Mouse (Mus musculus) frontal cortex, postnatal 10 days (tissue): ENCODE measurements around the gene Ngdn.
A peak's percentile ranks its signal among the peaks of the same experiment; 100 is the strongest.
"Not testable (repeated sequence)": the region's sequence is repeated elsewhere in the genome, so short reads cannot be mapped to it uniquely, and the experiment has no call there.

ENCODE experiments used
- DNase-seq, 2 experiments: peaks; one replicate each; pipeline ENCODE4 v3.0.0; 2022; ENCODE audit warnings: low spot score in 2 of 2, mixed read lengths in 1 of 2

Ngdn gene

GRCm38 (mm10) chr14:55029034-55029698, 13.9 kb downstream of the Ngdn start:
- DNase-seq: no peak

- DNase-seq: no peak
Observed at GRCm38 (mm10) chr14:55032695-55033225, 17.5 kb downstream of the Ngdn start.

- not testable (repeated sequence) for DNase-seq
Observed at GRCm38 (mm10) chr14:55043694-55044093, 28.4 kb downstream of the Ngdn start.

- DNase-seq: no peak
Observed at GRCm38 (mm10) chr14:55047971-55048531, 32.8 kb downstream of the Ngdn start.

- peak; percentile 81 to 85 for DNase-seq
Observed at GRCm38 (mm10) chr14:55052496-55052895, 37.2 kb downstream of the Ngdn start.

- no peak for DNase-seq
Observed at GRCm38 (mm10) chr14:55053050-55053449, 37.8 kb downstream of the Ngdn start.

GRCm38 (mm10) chr14:55053708-55054190, 38.5 kb downstream of the Ngdn start:
- peak; percentile 79 to 85 for DNase-seq

- DNase-seq: no peak
Observed at GRCm38 (mm10) chr14:55054191-55054749, 39.0 kb downstream of the Ngdn start.

GRCm38 (mm10) chr14:55055167-55055834, 40.0 kb downstream of the Ngdn start:
- peak; percentile 83 to 85 for DNase-seq

- no peak for DNase-seq
Observed at GRCm38 (mm10) chr14:55059009-55059408, 43.8 kb downstream of the Ngdn start.

- DNase-seq: no peak
Observed at GRCm38 (mm10) chr14:55059931-55060330, 44.7 kb downstream of the Ngdn start.

GRCm38 (mm10) chr14:55061845-55062244, 46.6 kb downstream of the Ngdn start:
- no peak for DNase-seq

GRCm38 (mm10) chr14:55062626-55063025, 47.4 kb downstream of the Ngdn start:
- DNase-seq: no peak

GRCm38 (mm10) chr14:55063117-55063516, 47.9 kb downstream of the Ngdn start:
- DNase-seq: no peak

- no peak for DNase-seq
Observed at GRCm38 (mm10) chr14:55063581-55064381, 48.5 kb downstream of the Ngdn start.

- no peak for DNase-seq
Observed at GRCm38 (mm10) chr14:55064481-55065370, 49.5 kb downstream of the Ngdn start.

GRCm38 (mm10) chr14:55065391-55065790, 50.1 kb downstream of the Ngdn start:
- DNase-seq: no peak

GRCm38 (mm10) chr14:55066042-55066441, 50.8 kb downstream of the Ngdn start:
- no peak for DNase-seq

GRCm38 (mm10) chr14:55071756-55072155, 56.5 kb downstream of the Ngdn start:
- no peak for DNase-seq
